Mouse (Mus musculus) hindbrain, embryonic 13.5 days (tissue): Measurements from ENCODE around the gene Kif2c. TPM values are rescaled to one million over a fixed set of nuclear protein-coding genes. Genes with fewer than 3 reads are reported as not detected.

Experiments used
- ATAC-seq: fragments of 200-750 bp; cut with Nextera tagmentation; 2 replicates; pipeline ENCODE4 v1.8.0; 2017; ENCODE audit warnings: moderate TSS enrichment; ENCODE audit not compliant: low FRiP score
- H3K27ac ChIP-seq: fragments of 300-500 bp; sonication (generic); 2 replicates; pipeline ENCODE4 v1.5.1; 2015; ENCODE audit warnings: inconsistent platforms, mild to moderate bottlenecking, moderate library complexity
- H3K27me3 ChIP-seq: fragments of 300-500 bp; sonication (generic); 2 replicates; pipeline ENCODE4 v1.6.1; 2015; ENCODE audit warnings: mild to moderate bottlenecking, inconsistent platforms
- H3K36me3 ChIP-seq: fragments of 300-500 bp; sonication (generic); 2 replicates; pipeline ENCODE4 v1.6.1; 2015; ENCODE audit warnings: mild to moderate bottlenecking, inconsistent platforms
- H3K4me1 ChIP-seq: fragments of 300-500 bp; sonication (generic); replicated peaks from 2 replicates; pipeline ENCODE4 v1.6.1; 2015; ENCODE audit warnings: inconsistent platforms
- H3K4me2 ChIP-seq: fragments of 300-500 bp; sonication (generic); 2 replicates; pipeline ENCODE4 v1.6.1; 2015; ENCODE audit warnings: inconsistent platforms, mild to moderate bottlenecking, moderate library complexity
- H3K4me3 ChIP-seq: fragments of 300-500 bp; sonication (generic); 2 replicates; pipeline ENCODE4 v1.5.1; 2015; ENCODE audit warnings: mild to moderate bottlenecking, inconsistent platforms
- H3K9ac ChIP-seq: fragments of 300-500 bp; sonication (generic); 2 replicates; pipeline ENCODE4 v1.6.1; 2015; ENCODE audit warnings: mild to moderate bottlenecking, inconsistent platforms
- H3K9me3 ChIP-seq: fragments of 300-500 bp; sonication (generic); 2 replicates; pipeline ENCODE4 v1.6.1; 2016; ENCODE audit warnings: inconsistent platforms
- WGBS: fragments of 180-500 bp; shearing (Covaris S2); methylation state at CpG from one replicate; pipeline ENCODE4 v1.1.7; 2015; 5-methylcytosine and 5-hydroxymethylcytosine counted together
- polyA plus RNA-seq: library from polyadenylated mRNA; unstranded; fragments of >200 nt; fragmentation: Nextera tagmentation; extraction: Ambion mirVana; gene quantifications from 2 replicates; pipeline ENCODE4 v1.2.1, GENCODE M21; 2015

Gene Kif2c
- polyA plus RNA-seq, 1 experiment from 2014 or later: 14.6 TPM

DNA sequence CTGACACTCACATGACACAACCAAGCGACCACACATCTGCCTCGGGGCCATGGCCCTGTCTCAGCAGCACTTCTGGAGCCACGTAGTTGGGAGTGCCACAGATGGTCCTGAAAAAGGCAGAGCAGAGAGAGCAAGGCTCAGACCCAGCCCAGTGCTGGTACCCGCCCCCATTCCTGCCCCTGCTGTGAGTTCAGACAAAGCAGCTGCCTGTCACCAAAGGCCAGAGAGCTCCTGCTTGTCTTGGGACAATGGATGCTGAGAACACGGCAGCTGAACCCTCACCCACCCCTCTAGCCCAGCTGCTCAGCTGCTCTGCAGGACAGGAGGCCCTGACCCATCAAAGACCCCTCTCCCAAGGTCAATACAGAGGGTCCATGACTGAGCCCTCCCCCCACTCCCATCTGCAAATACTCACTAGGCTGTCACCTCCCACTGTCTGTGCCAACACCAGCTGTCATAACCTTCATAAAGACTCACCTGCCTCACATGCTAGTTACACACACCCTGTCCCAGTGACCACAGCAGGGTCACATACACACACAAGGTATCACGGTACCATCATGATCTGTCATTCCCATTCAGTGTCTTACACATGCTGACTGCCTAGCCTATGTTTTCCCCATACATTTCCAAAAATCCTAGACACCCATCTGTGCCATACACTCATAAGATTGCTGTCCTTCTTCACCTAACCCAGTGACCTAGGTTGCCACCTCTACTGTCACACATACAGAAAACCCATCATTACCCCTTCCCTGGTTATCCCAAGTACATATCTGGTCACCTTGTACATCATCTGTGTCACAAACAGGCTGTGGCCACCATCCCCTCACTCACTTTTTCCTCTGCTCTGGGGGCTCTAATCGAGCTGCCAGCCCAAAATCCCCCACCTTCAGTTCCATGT lies 50.3 kb downstream of the Kif2c start:
- WGBS: 3% methylated on average over 7 of the region's 7 CpGs
- H3K27ac ChIP-seq: peak overlapping the region; percentile 89
- peaks cover 2% of the 10 kb centered on the region; the same call in 1 of the 2 replicates for H3K27me3 ChIP-seq
- H3K9ac ChIP-seq: peak overlapping the region; percentile 90
- H3K4me1 ChIP-seq: peaks cover 39% of the 10 kb centered on the region
- H3K36me3 ChIP-seq: peaks cover 33% of the 10 kb centered on the region
- peak overlapping the region; percentile 80 for H3K4me3 ChIP-seq
- no peaks in the 10 kb centered on the region for H3K9me3 ChIP-seq
- 0 out of 2 replicates have a peak, but pooled peaks have one; percentile 14 for ATAC-seq
- peak overlapping the region; percentile 78 for H3K4me2 ChIP-seq

DNA sequence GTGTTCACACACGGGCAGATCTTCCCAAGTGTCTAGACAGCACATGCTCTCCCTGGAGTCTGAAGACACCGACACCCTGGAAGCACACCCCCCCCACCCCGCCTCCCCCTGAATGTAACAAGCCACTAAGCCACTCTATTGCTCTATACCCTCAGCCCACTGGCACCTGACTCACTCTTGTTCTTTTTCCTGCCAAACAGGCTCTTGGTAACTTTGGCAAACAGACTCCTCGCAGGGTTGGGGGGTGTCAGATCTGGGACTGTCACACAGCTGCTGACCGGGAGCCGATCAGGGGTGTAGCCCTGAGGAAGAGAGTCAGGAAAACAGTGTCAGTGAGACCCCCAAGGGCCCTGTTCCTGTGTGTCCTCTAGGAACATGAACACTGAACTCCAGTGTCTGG lies 51.2 kb downstream of the Kif2c start:
- peak overlapping the region; percentile 66 for H3K27ac ChIP-seq
- no peak for ATAC-seq
- peaks cover 2% of the 10 kb centered on the region; the same call in 1 of the 2 replicates for H3K27me3 ChIP-seq
- H3K4me3 ChIP-seq: no peak overlapping the region
- H3K4me1 ChIP-seq: peaks cover 40% of the 10 kb centered on the region
- peak overlapping the region; percentile 78 for H3K4me2 ChIP-seq
- H3K36me3 ChIP-seq: peaks cover 34% of the 10 kb centered on the region
- no peaks in the 10 kb centered on the region for H3K9me3 ChIP-seq
- WGBS: 48% methylated on average over 6 of the region's 6 CpGs
- H3K9ac ChIP-seq: peak overlapping the region; percentile 90; the same call in 1 of the 2 replicates

DNA sequence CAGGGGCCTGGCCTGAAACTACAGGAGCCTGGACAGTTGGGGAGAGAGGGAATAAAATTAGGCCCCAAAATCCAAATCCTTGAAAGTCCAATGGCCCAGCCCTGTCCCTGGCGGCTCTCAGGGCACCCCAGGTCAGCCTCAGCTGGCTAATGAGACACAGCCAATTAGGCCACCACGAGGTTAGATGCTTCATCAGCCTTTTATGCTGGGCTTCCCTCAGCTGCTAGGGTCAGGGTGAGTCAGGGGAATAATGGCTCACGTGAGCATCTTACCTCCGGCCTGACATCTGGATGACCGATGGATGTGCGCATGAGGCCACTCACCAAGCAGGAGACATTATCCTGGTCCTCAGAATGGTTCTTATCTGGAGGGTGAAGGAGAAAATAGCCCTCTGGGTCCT lies 51.6 kb downstream of the Kif2c start:
- no peak overlapping the region for H3K27ac ChIP-seq

DNA sequence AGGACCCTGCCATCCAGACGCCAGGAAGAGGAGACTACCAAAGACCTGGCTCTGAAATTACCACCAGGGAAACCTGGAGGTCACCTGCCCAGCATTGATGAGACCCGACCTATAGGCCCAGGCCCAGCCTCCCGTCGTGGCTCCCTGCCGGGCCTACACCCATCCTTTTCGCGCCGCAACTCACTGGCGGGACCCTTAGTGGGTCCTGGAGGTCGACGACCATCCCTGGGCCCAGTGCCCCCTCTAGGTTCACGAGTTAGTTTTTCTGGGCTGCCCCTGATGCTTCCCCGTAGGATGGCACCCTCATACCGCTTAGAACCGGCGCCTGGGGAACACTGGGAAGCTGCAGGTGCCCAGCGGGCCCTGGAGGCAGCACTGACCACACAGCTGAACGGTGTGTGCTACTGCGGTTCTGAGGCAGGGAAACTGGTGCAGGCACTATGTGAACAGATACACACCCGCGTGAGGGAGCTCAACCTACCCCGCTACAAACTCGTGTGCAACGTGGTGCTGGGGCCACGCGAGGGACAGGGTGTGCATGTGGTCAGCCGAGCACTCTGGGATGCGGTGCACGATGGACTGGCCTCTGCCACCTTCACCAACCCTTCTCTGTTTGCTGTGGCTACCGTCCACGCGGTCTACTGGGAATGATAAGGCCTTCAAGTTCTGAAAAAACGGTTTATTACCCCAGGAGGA lies 54.3 kb downstream of the Kif2c start:
- H3K9ac ChIP-seq: no peak overlapping the region
- peaks cover 34% of the 10 kb centered on the region for H3K36me3 ChIP-seq
- WGBS: 92% methylated on average over 33 of the region's 33 CpGs
- no peaks in the 10 kb centered on the region; the same call in 1 of the 2 replicates for H3K27me3 ChIP-seq
- H3K4me2 ChIP-seq: no peak overlapping the region
- no peak overlapping the region for H3K27ac ChIP-seq
- H3K9me3 ChIP-seq: no peaks in the 10 kb centered on the region
- no peak overlapping the region for H3K4me3 ChIP-seq
- ATAC-seq: no peak
- peaks cover 52% of the 10 kb centered on the region for H3K4me1 ChIP-seq

More for the DNA sequence above, 51.6 kb downstream of the Kif2c start:
- H3K36me3 ChIP-seq: peaks cover 34% of the 10 kb centered on the region
- peak overlapping the region; percentile 90; the same call in 1 of the 2 replicates for H3K9ac ChIP-seq
- peaks cover 44% of the 10 kb centered on the region for H3K4me1 ChIP-seq
- H3K27me3 ChIP-seq: peaks cover 2% of the 10 kb centered on the region; the same call in 1 of the 2 replicates
- 29% methylated on average over 6 of the region's 6 CpGs for WGBS
- no peak for ATAC-seq
- H3K4me3 ChIP-seq: no peak overlapping the region
- no peak overlapping the region for H3K4me2 ChIP-seq
- H3K9me3 ChIP-seq: no peaks in the 10 kb centered on the region

DNA sequence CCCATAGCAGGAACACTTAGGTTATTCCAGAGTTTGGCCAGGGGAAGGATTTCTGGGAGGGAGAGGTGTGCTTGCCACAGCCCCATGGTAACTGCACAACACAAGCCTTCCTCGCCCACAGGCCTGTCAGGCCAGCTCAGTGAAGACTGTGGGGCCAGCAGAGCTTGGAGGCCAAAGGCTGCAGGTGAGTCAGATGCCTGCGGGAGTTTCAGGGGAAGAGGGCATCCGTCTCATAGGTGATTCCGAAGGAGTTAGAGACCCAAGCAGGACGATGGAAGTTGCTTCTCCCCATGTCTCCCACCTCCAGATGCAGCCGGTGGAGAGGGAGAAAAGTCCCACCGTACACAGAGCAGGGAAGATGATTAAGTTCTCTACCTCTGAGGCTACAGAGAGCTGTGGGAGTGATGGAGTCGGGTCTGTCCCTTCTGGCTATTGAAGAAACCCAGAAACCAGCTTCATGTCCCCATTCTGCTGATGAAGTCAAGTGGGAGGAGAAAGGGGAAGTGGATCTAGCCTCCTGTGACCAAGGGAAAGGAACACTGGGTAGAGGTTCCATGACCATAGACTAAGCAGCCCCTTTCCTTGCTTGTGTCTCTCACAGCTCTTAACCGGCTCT lies 55.7 kb downstream of the Kif2c start, which contains the start of gene Tctex1d4:
Gene Tctex1d4 (plus strand): TSS at position 120 of the 616 bp plus-strand sequence.
- no peak within 1 kb of the TSS for H3K4me3 ChIP-seq
- peaks cover 39% of the 10 kb centered on the region for H3K4me1 ChIP-seq
- no peaks in the 10 kb centered on the region; the same call in 1 of the 2 replicates for H3K27me3 ChIP-seq
- no peak for ATAC-seq
- 86% methylated on average over 9 of the region's 9 CpGs for WGBS
- H3K36me3 ChIP-seq: peaks cover 34% of the 10 kb centered on the region
- H3K27ac ChIP-seq: peak within 1 kb of the TSS; percentile 89
- no peaks in the 10 kb centered on the region for H3K9me3 ChIP-seq
- H3K9ac ChIP-seq: peak within 1 kb of the TSS; percentile 60
- H3K4me2 ChIP-seq: 0 out of 2 replicates have a peak within 1 kb of the TSS, but pooled peaks have one; percentile 10

DNA sequence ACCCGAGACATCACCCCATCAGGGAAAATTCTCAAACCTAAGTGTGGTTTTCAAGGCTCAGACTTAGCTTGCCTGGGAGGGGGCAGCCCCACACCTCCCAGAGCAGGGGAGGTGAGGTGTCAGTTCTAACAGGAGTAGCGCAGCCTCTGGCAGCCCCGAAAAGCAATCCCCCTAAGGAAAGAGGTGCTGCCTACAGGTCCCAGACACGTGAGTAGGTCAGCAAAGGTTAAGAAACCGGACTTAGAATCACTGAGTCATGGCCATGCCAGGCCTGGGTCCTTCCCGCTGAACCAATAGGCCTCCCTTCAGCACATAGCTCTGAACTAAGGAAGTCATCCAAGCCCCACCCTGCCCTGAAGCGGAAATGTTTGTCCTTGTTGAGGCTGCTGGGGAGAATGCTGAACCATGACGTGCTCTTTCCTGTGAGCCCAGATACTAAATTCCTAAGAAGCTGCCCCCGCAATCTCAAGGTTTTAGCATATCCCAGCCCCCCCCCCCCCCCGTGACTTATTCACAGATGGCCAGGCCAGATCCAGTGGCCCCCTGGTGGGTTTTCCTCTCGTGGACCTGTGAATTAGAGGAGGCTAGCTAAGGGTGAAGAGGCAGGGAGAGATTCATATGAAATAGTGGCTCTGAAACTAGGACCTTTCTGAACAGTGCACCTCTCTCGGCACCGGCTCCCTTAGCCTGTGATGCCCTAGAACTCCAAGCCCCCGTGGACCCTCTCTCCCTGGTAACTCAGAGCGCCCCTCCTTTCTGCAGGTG lies 56.3 kb downstream of the Kif2c start:
- WGBS: 49% methylated on average over 15 of the region's 15 CpGs
- peaks cover 37% of the 10 kb centered on the region for H3K4me1 ChIP-seq
- H3K4me2 ChIP-seq: 0 out of 2 replicates have a peak overlapping the region, but pooled peaks have one; percentile 10
- peak; percentile 11; the same call in 1 of the 2 replicates for ATAC-seq
- peak overlapping the region; percentile 60 for H3K9ac ChIP-seq
- no peaks in the 10 kb centered on the region for H3K27me3 ChIP-seq
- H3K4me3 ChIP-seq: no peak overlapping the region
- H3K9me3 ChIP-seq: no peaks in the 10 kb centered on the region
- H3K36me3 ChIP-seq: peaks cover 34% of the 10 kb centered on the region
- peak overlapping the region; percentile 89 for H3K27ac ChIP-seq

DNA sequence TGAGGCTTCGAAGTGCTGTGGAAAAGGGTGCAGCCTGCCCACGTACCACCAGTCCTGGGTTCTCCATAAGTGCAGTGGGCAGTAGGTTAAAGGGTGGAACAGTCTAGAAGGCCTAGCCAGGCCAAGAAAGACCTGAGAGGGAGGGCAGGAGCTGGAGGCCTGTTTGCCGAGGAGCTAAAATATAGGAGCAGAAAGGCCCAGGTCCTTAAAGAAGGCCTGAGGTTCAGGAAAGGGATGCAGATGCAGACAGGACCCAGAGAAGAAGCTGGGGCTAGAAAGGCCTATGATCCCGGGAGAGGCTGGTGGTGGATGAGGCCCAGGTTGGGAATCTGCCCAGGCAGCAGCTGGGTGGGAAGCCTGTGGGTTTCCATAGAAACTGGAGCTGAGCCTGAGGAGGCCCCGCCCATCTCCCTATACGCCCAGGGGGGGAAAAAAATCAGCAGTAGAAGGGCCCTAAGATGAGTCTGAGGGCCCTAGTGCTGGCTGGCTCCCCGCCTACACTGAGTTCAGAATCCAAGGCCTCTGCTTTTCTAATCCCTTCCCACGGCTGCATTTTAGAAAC lies 57.0 kb downstream of the Kif2c start, which contains the start of gene Btbd19:
Gene Btbd19 (minus strand): TSS at position 378 of the 562 bp plus-strand sequence.
- H3K27ac ChIP-seq: peak within 1 kb of the TSS; percentile 89
- peak within 1 kb of the TSS; percentile 60 for H3K9ac ChIP-seq
- H3K36me3 ChIP-seq: peaks cover 28% of the 10 kb centered on the region
- peaks cover 33% of the 10 kb centered on the region for H3K4me1 ChIP-seq
- no peak within 1 kb of the TSS for H3K4me3 ChIP-seq
- H3K27me3 ChIP-seq: no peaks in the 10 kb centered on the region
- 34% methylated on average over 8 of the region's 8 CpGs for WGBS
- H3K9me3 ChIP-seq: no peaks in the 10 kb centered on the region
- ATAC-seq: no peak
- H3K4me2 ChIP-seq: 0 out of 2 replicates have a peak within 1 kb of the TSS, but pooled peaks have one; percentile 10

DNA sequence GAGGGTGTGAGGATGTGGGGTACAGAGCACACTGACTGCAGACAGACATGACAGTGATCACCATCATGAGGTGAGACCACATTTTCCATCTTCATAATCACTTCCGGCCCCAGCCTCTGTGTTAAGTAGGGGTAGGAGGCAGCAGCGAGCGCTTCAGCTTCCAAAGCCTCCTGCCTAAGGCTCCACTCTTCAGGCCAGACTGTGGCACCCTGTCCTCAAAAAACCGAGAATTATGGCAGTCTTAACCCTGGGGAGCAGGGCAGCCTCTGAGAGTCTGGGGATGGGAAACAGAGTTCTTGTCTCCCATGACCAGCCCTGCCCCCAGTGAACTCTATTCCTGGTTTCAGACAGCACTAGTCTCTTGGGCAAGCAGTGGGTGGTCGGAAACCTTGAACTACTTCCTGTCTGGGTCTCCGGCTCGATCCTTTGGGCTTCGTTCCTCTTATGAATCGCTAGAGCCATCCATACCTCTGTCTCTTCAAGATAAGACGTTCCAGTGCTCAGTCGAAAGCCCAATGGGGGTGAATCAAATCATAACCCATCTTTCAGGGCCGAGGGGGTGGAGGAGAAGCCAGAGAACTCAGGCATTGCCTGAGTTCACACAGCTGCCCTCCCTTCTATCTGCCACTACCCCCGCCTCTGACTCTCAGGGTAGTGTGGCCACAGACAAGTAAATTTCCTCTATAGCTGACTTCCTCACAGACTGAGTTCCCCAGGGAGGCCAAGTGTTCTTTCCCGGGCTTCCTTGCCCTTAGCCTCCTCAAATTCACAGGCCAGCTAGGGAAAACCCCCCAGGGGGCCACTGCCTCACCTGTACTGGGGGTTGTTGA lies 57.7 kb downstream of the Kif2c start:
- H3K27me3 ChIP-seq: no peaks in the 10 kb centered on the region
- H3K27ac ChIP-seq: peak overlapping the region; percentile 89
- peak overlapping the region; percentile 60; the same call in 1 of the 2 replicates for H3K9ac ChIP-seq
- H3K4me3 ChIP-seq: no peak overlapping the region
- WGBS: 77% methylated on average over 14 of the region's 14 CpGs
- H3K4me1 ChIP-seq: peaks cover 30% of the 10 kb centered on the region
- peaks cover 22% of the 10 kb centered on the region for H3K36me3 ChIP-seq
- no peaks in the 10 kb centered on the region for H3K9me3 ChIP-seq
- ATAC-seq: no peak
- H3K4me2 ChIP-seq: 0 out of 2 replicates have a peak overlapping the region, but pooled peaks have one; percentile 6

DNA sequence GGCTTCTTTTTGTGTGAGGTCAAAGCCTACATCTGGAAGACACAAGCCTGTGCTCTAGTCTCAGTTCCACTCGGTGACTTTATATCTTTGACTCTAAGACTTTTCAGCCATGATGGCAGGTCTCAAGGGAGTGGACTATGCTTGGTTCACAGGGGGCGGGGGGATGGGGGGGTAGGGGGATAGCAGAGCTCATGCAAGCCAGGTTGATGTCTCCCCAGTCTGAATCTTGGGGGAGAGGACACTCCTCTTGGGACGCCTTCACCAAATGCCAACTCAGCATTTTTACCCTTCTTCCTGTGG lies 58.3 kb downstream of the Kif2c start:
- H3K4me3 ChIP-seq: no peak overlapping the region
- H3K4me1 ChIP-seq: peaks cover 33% of the 10 kb centered on the region
- no peaks in the 10 kb centered on the region for H3K9me3 ChIP-seq
- 0 out of 2 replicates have a peak overlapping the region, but pooled peaks have one; percentile 35 for H3K27ac ChIP-seq
- no peak overlapping the region for H3K9ac ChIP-seq
- ATAC-seq: no peak
- no peak overlapping the region for H3K4me2 ChIP-seq
- 79% methylated on average over 3 of the region's 3 CpGs for WGBS
- no peaks in the 10 kb centered on the region for H3K27me3 ChIP-seq
- peaks cover 17% of the 10 kb centered on the region for H3K36me3 ChIP-seq

DNA sequence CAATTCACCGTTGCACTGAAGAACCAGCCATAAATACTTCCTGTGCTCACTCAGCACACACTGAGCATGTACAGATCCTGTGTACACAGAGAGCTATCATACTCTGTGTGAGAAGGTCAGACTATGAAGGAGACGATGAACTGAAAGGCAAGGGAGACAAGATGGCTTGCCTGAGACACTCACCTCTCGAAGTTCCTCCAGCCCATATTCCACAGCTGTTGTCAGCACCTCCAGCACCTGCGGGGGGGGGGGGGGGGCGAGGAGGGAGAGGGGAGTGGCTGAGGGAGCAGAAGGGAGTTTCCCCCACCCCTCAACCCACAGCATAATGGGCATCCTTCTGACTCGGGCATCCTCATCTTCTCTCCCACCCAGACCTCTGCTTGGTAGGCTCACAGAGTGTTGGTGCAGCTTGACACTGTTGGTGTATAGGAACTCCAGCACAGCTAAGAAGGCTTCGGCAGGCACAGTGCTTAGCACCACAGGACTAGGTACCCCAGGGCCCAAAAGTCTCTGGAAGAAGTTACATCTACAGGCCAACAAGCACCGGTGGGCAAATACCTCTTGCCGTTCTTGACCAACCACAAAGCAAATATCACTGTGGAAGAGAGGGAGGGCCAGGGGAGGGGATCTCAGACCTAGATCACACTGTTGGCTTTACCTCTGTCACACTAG lies 58.8 kb downstream of the Kif2c start:
- Histone ChIP-seq H3K9ac (no peak overlapping the region), H3K36me3 (peaks cover 12% of the 10 kb centered on the region), H3K4me3 (no peak overlapping the region), H3K27me3 (no peaks in the 10 kb centered on the region), H3K4me2 (no peak overlapping the region), H3K27ac (no peak overlapping the region), H3K9me3 (no peaks in the 10 kb centered on the region), H3K4me1 (peaks cover 33% of the 10 kb centered on the region)
- no peak for ATAC-seq
- WGBS: 81% methylated on average over 8 of the region's 9 CpGs
